Mouse (Mus musculus): ENCODE measurements around the gene Morn1. TPM values are rescaled to one million over a fixed set of nuclear protein-coding genes. Genes with fewer than 3 reads are reported as not detected.

Gene Morn1
- total RNA-seq (2015; ENCODE audit: low replicate concordance) = 2.9 TPM in 1 of 2 replicates, not detected in the other
- total RNA-seq (2017; ENCODE audit: low replicate concordance) = 0.28 TPM in 1 of 2 replicates, not detected in the other

- peak; percentile 98 for ATAC-seq (replicated peaks; ENCODE audit: low FRiP score, poor library complexity, severe bottlenecking)
Observed at GRCm38 (mm10) chr4:155086108-155087024, at the start of gene Morn1, which contains the start of gene Rer1. Gene Morn1, plus strand, starts transcription at chr4:155086577. Gene Rer1, minus strand, starts transcription at chr4:155086382.

DNA sequence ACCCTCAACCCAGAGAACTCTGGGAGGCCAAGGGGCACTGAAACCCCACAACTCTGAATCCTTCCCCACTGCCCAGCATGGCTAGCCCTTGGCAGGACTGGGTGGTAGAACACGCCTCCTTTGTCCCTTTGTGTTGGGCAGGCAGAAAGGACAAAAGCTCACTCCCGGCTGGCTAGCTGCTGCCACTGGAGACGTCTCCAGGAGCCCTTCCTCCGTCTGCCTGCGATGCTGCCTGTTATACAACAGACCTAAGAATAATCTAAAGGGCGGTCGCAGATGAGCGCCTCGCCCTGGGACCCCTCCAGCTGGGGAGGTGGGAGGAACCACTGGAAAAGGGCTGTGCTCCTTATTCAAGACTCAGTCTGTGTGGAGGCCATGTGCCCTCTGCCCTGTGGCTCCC, 46.2 kb upstream of the Morn1 start:
- no peak for ATAC-seq (replicated peaks; ENCODE audit: low FRiP score, poor library complexity, severe bottlenecking)

DNA sequence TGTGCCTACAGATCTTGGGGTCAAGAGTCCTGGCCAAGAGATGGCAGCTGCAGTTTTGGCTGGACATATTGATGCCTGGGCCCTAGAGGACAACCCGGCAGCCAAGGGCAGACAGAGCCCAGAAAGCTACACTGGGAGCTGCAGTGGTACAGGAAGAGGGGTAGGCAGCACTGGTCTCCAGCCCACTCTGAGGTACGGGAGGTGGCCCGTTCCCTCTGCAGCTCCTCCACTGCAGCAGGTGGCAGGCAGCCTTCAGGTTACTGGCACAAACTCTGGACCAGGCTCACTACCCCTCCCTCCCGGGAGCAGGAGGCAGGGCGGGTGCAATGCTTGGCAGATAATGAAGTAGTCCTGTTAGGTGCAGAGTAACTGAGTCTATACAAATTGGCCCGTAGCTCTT, 45.7 kb upstream of the Morn1 start:
- no peak for ATAC-seq (replicated peaks; ENCODE audit: low FRiP score, poor library complexity, severe bottlenecking)

DNA sequence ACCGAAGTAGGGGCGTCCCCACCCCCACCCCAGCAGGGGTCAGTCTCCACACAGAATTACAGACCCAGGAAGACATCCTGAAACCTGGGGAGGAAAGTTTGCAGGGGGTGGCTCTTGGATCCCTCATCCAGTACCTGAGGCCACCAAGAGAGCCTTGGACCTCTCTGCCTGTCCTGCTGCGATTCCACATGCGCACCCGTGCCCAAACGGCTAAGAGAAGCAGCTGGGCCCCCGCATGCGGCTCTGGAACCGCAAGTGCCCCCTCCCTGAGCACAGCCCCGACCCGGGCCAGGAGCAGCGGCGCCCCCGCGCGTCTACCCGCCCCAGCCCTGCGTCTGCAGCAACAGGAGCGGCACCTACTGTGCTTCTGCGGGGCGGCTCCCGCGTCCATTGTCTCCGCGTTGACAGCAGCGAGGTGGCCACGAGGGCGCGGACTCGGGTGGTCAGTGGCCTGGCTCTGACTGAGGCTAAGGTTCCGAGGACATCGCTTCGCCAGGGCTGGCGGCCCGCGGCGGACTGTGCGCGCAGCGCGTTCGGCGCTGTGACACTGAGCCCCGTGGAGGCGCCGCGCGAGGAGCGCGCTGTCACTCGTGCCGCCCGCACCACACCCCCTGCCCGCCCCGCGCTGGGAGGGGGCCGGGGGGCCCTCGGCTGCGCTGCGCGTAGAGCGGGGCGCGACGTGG, 43.6 kb upstream of the Morn1 start:
- ATAC-seq (replicated peaks; ENCODE audit: low FRiP score, poor library complexity, severe bottlenecking) = no peak

DNA sequence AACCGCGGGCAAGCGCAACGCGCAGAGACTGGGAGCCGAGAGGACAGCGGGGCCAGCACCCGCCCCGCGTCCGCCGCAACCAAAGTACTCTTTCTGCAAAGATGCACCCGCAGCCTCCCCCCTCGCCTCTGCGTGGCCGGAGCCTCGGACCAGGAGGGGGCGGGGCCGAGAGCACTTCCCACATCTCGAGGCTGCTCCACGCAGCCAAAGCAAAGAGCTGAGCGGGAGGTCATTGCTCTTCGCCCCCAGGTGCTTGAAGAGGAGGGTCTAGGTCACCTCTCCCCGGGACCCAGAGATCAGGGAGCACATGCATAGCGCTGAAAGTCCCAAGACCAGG, 43.1 kb upstream of the Morn1 start:
- ATAC-seq (replicated peaks; ENCODE audit: low FRiP score, poor library complexity, severe bottlenecking) = no peak

DNA sequence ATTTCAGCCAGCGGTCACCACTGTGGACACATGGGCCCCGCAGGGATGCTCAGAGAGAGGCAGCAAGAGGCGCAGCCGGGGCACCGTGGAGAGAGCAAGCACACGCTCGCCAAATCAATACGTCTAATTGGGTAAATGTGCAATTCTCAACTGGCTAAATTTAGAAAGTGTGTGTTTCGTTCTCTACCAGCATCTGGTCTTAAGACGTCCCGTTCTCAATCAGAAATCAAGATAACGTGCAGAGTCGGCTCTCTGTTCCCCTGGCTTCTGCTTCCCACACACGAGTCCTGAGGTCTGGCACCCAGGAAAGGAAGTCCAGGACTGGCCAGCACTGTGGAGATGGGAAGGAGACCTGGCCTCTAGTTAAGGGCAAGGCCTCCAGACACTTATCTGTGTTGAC, 39.7 kb upstream of the Morn1 start:
- ATAC-seq (replicated peaks; ENCODE audit: low FRiP score, poor library complexity, severe bottlenecking) = no peak

DNA sequence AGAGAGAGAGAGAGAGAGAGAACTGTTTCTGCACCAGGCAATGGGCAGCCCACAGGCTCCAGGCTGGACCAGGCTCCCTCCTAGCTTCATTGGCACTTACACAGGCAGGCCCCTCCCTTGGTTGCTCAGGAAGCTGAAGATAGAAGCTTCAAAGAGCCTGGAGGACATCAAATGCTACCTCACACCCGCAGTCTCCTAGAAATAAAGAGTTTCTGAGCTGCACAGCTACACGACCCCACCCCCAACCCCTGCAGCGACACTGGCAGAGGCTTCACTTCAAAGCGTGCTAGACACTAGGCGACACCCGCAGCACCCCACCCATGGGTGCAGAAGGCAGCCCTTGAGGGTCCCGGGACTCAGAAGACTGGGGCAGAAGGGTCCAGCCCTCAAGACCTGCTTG, 36.3 kb upstream of the Morn1 start:
- ATAC-seq (replicated peaks; ENCODE audit: low FRiP score, poor library complexity, severe bottlenecking) = no peak

GRCm38 (mm10) chr4:155056724-155057123, 29.7 kb upstream of the Morn1 start, which contains the start of gene Plch2:
Gene Plch2, minus strand, starts transcription at chr4:155056784.
- no peak for ATAC-seq (replicated peaks; ENCODE audit: low FRiP score, poor library complexity, severe bottlenecking)

DNA sequence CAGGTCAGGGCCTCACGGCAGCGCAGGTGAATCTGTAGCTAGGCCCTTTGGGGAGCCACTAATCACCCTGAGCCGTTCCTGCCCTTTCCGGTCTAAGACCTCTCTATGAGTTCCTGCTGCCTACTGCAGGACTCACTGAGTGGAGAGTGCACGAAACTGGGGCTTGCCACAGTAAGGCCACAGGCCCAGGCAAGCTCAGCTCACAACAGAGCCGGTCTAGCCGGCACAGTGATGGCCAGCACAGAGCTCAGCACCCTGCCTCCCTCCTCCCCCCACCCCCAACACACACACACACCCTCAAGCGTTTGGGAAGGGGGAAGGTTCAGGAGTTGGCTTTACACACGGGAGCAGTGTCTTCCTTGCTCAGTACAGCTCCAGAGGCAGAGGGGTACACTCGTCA, 28.1 kb upstream of the Morn1 start:
- ATAC-seq (replicated peaks; ENCODE audit: low FRiP score, poor library complexity, severe bottlenecking) = no peak

DNA sequence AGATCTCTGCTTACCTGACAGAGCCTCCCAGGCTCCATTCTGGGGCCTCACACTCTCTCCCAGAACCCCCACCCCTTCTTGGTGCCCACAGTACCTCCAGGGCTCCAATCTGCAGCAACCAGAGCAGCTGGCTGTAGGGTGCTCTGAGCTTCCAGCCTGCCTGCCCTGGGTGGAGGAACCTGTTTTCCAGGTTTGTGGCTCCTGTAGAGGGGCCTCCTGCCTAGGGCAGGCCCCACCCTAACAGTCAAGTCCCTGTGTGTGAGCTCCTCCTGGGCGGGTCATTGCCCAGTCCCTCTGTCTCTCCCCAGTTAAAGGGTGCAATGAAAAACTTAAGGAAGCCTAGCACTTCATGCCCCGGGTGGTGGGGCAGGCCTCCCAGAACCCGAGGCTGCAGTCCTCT, 22.5 kb upstream of the Morn1 start:
- no peak for ATAC-seq (replicated peaks; ENCODE audit: low FRiP score, poor library complexity, severe bottlenecking)

DNA sequence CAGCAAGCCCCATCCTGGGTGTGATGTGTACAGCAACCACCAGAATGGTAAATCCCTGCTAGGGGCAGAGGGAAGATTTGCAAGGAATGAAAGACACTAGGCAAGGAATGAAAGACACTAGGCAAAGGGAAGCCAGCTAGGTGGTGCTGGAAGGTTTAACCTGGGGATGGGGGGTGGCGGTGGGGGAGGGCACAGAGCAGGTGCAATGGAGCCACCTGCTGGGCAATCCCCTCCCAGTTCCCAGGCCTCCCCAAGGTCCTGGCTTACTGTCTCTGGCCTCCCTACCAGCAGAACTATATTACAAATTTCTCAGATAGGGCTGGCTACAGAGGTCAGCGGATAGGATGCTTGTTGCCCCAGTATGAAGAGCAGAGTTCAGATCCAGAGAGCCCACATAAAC, 21.9 kb upstream of the Morn1 start:
- no peak for ATAC-seq (replicated peaks; ENCODE audit: low FRiP score, poor library complexity, severe bottlenecking)

DNA sequence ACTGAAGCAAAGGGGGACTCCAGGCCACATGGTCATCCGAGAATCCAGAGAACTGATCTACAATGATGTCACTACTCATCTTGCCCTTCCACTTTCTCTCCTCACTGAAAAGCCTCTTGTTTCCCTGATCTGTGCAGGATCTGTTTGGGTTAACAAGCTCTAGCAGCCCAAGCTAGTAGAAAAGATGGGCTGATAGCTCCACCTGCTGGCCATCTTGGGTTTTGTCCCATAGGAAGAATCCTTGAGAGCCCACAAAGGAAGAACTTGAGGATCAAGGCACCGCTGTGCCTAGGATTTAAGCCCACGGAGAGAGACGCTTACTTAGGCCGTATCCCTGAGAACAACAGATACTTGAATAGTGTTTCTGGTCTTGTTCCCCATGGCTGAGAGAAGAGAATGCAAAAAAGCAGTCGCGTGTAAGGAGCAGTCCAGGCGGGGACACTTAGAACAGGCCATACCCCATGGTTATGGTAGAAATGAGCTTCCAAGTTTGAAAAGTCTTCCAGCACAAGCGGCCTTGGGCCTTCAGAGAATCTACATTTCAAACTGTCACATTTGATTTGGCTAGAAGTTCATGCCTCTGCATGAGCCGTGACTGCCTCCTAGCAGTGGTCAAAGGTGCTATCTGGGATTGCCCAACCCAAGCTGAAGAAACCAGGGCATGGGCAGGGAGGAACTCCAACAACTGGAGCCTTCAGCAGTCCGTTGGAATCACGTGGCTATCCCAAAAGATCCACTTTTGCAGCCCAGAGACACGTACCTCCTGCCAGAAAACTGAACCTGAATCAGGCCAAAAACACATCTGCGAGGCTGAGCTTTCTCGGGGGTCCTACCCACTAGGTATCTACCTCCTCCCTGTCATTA, 20.2 kb upstream of the Morn1 start:
- ATAC-seq (replicated peaks; ENCODE audit: low FRiP score, poor library complexity, severe bottlenecking) = peak; percentile 64

GRCm38 (mm10) chr4:155066834-155067522, 19.4 kb upstream of the Morn1 start, which contains the start of gene Pex10:
Gene Pex10, plus strand, starts transcription at chr4:155067016.
- peak; percentile 86 for ATAC-seq (replicated peaks; ENCODE audit: low FRiP score, poor library complexity, severe bottlenecking)

GRCm38 (mm10) chr4:155068357-155068972, 17.9 kb upstream of the Morn1 start:
- no peak for ATAC-seq (replicated peaks; ENCODE audit: low FRiP score, poor library complexity, severe bottlenecking)

DNA sequence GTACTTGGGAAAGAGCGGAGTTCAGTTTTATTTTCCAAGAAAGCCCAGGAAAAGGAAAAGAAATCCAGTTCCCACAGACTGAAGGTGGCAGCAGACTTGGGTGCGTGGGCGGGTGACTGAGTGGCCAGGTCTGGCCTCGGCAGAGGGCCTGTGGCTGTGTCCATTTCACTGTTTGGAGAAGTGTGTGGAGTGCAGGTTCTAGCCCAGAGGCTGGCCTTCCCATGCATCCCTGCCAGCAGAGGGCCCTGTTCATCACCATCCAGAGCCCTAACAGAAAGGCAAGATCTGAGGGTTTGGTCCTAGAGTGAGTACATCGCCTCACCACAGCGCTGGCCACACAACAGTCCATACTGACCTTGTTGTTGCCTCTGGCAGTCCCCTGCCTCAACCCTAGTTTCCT, 17.2 kb upstream of the Morn1 start:
- no peak for ATAC-seq (replicated peaks; ENCODE audit: low FRiP score, poor library complexity, severe bottlenecking)

DNA sequence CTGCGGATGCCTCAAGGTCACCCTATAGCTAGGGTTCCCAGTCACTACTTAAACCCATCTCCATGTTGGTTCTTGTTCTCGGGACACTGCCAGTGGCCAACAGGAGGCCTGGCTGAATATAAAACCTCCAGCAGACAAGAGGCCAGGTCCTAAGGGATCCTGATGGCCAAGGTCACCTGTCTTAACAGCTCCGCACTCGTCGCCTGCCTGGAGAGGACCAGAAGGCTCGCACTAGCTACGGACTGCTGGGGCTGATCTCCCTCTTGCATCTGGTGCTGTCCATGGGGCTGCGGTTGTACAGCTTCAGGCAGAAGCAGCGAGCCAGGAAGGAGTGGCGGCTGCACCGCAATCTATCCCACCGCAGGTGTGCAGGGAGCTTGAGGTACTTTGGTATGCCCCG, 16.2 kb upstream of the Morn1 start:
- ATAC-seq (replicated peaks; ENCODE audit: low FRiP score, poor library complexity, severe bottlenecking) = no peak

DNA sequence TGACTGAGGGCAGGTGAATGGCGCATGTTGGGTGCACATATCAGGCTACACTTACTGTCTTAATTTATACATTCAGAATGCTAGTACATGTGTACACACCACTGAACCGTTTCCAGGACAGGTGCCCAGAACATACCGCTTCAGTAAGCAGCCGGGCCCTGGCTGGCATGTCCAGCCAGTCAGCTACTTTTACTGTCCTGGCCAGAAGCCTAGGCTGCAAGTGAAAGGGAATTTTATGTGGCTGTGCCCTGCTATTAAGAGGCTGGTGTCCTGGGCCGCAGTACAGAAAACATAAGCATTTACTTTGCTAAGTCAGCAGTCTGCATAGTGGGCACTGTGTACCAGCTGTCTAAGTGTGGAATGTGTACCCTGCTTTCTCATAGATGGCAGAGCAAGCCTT, 15.5 kb upstream of the Morn1 start:
- ATAC-seq (replicated peaks; ENCODE audit: low FRiP score, poor library complexity, severe bottlenecking) = no peak

DNA sequence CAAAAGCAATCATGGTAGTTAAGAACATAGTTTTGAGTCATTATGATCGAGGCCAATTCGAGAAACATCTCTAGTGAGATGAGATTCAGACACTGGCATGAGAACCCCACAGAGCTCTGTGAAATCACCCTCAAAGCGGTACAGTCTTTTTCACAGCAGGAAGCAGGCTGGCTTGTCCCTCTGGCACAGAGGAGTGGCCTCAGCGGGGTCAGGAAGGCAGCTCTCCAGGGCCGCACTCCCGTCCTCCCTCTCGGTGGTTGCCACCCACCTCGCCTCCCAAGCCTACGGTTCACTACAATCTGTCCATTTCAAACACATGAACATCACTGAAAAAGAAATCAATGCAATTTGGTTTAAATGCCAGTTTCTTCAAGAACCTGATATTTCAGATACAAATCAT, 12.0 kb upstream of the Morn1 start:
- no peak for ATAC-seq (replicated peaks; ENCODE audit: low FRiP score, poor library complexity, severe bottlenecking)

- no peak for ATAC-seq (replicated peaks; ENCODE audit: low FRiP score, poor library complexity, severe bottlenecking)
Observed at GRCm38 (mm10) chr4:155075137-155075536, 11.2 kb upstream of the Morn1 start.
